Mouse (Mus musculus) C2C12 (cell line): Measurements from ENCODE around the gene Ntsr1.

Experiments used
- CEBPB ChIP-seq: IDR thresholded peaks from one replicate; pipeline ENCODE4 v1.6.1; 2011; ENCODE audit warnings: low read depth, mild to moderate bottlenecking, control low read depth, moderate library complexity
- CTCF ChIP-seq: IDR thresholded peaks from one replicate; pipeline ENCODE4 v1.5.1; 2011; ENCODE audit not compliant: control insufficient read depth, insufficient read depth, insufficient read length
- MAX ChIP-seq: IDR thresholded peaks from one replicate; pipeline ENCODE4 v1.6.1; 2011; ENCODE audit warnings: mild to moderate bottlenecking, control low read depth
- MYOD1 ChIP-seq: IDR thresholded peaks from one replicate; pipeline ENCODE4 v1.6.1; 2011; ENCODE audit warnings: low read depth; ENCODE audit not compliant: control insufficient read depth, insufficient read length
- USF1 ChIP-seq: IDR thresholded peaks from one replicate; pipeline ENCODE4 v1.6.1; 2011; ENCODE audit warnings: low read depth, mild to moderate bottlenecking, control low read depth, moderate library complexity

DNA sequence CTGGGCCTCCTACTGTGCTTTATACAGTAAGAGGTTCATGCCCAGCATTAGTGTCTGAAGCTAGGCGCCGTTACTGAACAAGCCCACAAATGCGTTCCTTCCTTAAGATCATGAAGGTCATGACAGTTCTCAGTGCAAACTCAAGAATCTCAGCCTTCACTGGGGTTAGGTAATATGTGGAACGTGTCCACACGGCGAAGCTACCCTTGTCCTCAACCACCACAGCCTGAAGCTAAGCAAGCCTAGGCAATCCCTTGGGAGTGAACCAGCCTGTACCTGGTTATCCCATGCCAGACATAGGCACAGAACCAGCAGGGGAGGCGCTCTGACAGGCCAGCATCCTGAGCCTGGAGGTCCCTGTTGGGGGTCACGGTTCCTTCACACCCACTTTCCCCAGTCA, 30.9 kb upstream of the Ntsr1 start:
- TF ChIP-seq CTCF = no peak
- TF ChIP-seq USF1 = no peak
- no peak for TF ChIP-seq MAX
- TF ChIP-seq MYOD1 = no peak
- TF ChIP-seq CEBPB = no peak
